In genomic region chr6:84631588-84631987, GRCm38 (mm10) we compare ENCODE assay signal across 21 mouse cellular contexts. TPM values are rescaled to one million over a fixed set of nuclear protein-coding genes. Genes with fewer than 3 reads are reported as not detected.
DNase-seq lines count a peak whose midpoint lies in the region; ATAC-seq and TF ChIP-seq lines count a peak whose summit lies in the region.
"Had no signal": no experiment of that assay in that cellular context is flagged by ENCODE, and none has a peak within 500 bp of the region (broad histone marks: within the 10 kb centered on the region; RNA-seq: fewer than 3 reads in every experiment).

No protein-coding gene starts in this region.

- peaks cover 6% of the 10 kb centered on the region for H3K4me1 ChIP-seq in heart, embryonic 12.5 days (replicated peaks)
- H3K4me1 ChIP-seq: embryonic facial prominence, embryonic 13.5 days; forebrain, embryonic 12.5 days; hindbrain, embryonic 13.5 days had no signal

- no peaks in the 10 kb centered on the region for H3K27me3 ChIP-seq in heart, embryonic 12.5 days (replicated peaks)
- H3K27me3 ChIP-seq: embryonic facial prominence, embryonic 13.5 days; forebrain, embryonic 12.5 days; hindbrain, embryonic 13.5 days had no signal

- H3K4me3 ChIP-seq in gastrocnemius, adult 2 months, result no peak overlapping the region
- no peak overlapping the region for H3K4me3 ChIP-seq in heart, embryonic 12.5 days
- H3K4me3 ChIP-seq: embryonic facial prominence, embryonic 13.5 days; forebrain, embryonic 12.5 days; hindbrain, embryonic 13.5 days had no signal

- 76% methylated on average over 2 of the region's 2 CpGs for WGBS in heart, embryonic 12.5 days

- H3K27ac ChIP-seq in gastrocnemius, adult 2 months, result peak overlapping the region; percentile 29; the same call in 1 of the 2 replicates
- no peak overlapping the region for H3K27ac ChIP-seq in heart, embryonic 12.5 days (ENCODE audit: poor library complexity, severe bottlenecking)
- H3K27ac ChIP-seq: embryonic facial prominence, embryonic 13.5 days; forebrain, embryonic 12.5 days; hindbrain, embryonic 13.5 days; hindbrain, postnatal 0 days had no signal

- intact Hi-C loops in gastrocnemius, adult 2 months (cut with DNase I), result no loop called here

- H3K9me3 ChIP-seq in heart, embryonic 12.5 days (replicated peaks), result no peaks in the 10 kb centered on the region
- H3K9me3 ChIP-seq: embryonic facial prominence, embryonic 13.5 days; forebrain, embryonic 12.5 days had no signal

- H3K9ac ChIP-seq in heart, embryonic 12.5 days, result no peak overlapping the region
- H3K9ac ChIP-seq: embryonic facial prominence, embryonic 13.5 days; forebrain, embryonic 12.5 days; hindbrain, embryonic 13.5 days had no signal

- DNase-seq in gastrocnemius, adult 2 months, result no peak
- DNase-seq in gastrocnemius, postnatal 10 days, result no peak
- peak; percentile 57 for DNase-seq in heart, adult 8-10 months (ENCODE audit: low spot score)
- DNase-seq in kidney, postnatal 36 days, result peak; percentile 5 to 9
- DNase-seq in kidney, adult 11 months, result no peak
- DNase-seq in lung, postnatal 36 days, result peak; percentile 19
- no peak for DNase-seq in lung, postnatal 4 days
- DNase-seq: adrenal gland, postnatal 25 days; cerebellum, adult 18-20 months; cerebellum, adult 9-11 months; cerebellum, postnatal 36 days; gastrocnemius, postnatal 25 days had no signal

- H3K4me2 ChIP-seq in heart, embryonic 12.5 days, result no peak overlapping the region
- H3K4me2 ChIP-seq: embryonic facial prominence, embryonic 13.5 days; forebrain, embryonic 12.5 days; hindbrain, embryonic 13.5 days had no signal

- ATAC-seq in heart, embryonic 12.5 days (ENCODE audit: insufficient number of reproducible peaks, low FRiP score), result no peak
- ATAC-seq: forebrain, embryonic 16.5 days; hindbrain, postnatal 0 days; intestine, embryonic 16.5 days had no signal

- TF ChIP-seq CTCF in gastrocnemius, adult 2 months (IDR thresholded peaks at IDR 0.05), result no peak

- no peaks in the 10 kb centered on the region for H3K36me3 ChIP-seq in heart, embryonic 12.5 days
- H3K36me3 ChIP-seq: embryonic facial prominence, embryonic 13.5 days; forebrain, embryonic 12.5 days; hindbrain, embryonic 13.5 days had no signal

RNA-seq across cellular contexts. Expression of gene Cyp26b1, which starts 37.9 kb away (rescaled TPM):
- 10 to 100 TPM in 1 of 2 experiments, 1 to 10 TPM in 1; 7.1 to 18.9 TPM for total RNA-seq in gastrocnemius, adult 2 months (2021)
- 1 to 10 TPM; 2.0 to 2.8 TPM for total RNA-seq in gastrocnemius, postnatal 10 days (2021)
- 10 to 100 TPM in 3 of 4 experiments, 1 to 10 TPM in 1; 3.0 to 20.4 (median 14.1) TPM for total RNA-seq in heart, adult 8-10 months (2022)
- 2.9 and 3.8 TPM in 2 replicates for polyA plus RNA-seq in heart, embryonic 12.5 days (2016; fragmentation: Nextera tagmentation; extraction: Ambion mirVana)
- total RNA-seq: granulocyte monocyte progenitor cell, adult 5-6 weeks; MEL had no signal

Comparison
In these comparisons a context has a peak if more than half of its experiments do, and no peak if none do; other contexts are left out.
1. DNase-seq: peak in heart, adult 8-10 months (single experiment), kidney, postnatal 36 days (2 of 2) and lung, postnatal 36 days (single experiment); none in gastrocnemius, adult 2 months (single experiment), gastrocnemius, postnatal 10 days (single experiment), kidney, adult 11 months (single experiment) and lung, postnatal 4 days (0 of 2).